Mouse (Mus musculus): ENCODE results near the gene Lmntd1.
A peak's percentile ranks its signal among the peaks of the same experiment; 100 is the strongest.
"Not testable (repeated sequence)": the region's sequence is repeated elsewhere in the genome, so short reads cannot be mapped to it uniquely, and the experiment has no call there.

The Lmntd1 gene

DNA sequence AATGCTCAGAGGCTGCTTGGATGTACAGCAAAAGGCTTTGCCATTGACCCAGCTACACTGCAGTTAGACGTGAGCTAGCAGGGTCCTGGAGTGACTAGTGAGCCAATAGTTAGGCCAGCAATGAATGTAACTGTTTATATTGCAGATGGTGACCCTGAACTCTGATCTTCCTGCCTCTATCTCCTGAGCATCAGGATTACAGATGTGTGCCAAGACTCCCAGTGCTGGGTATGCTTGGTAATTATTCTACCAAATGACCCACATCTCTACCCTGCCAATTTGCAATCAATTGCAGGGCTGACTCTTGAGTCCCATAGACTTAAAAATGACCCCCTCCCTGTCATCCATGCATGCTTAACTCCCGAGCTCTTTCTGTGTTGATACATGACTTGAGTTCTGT, 269.4 kb downstream of the Lmntd1 start:
- no peak for DNase-seq (ENCODE audit: low spot score in 2 of 2)

DNA sequence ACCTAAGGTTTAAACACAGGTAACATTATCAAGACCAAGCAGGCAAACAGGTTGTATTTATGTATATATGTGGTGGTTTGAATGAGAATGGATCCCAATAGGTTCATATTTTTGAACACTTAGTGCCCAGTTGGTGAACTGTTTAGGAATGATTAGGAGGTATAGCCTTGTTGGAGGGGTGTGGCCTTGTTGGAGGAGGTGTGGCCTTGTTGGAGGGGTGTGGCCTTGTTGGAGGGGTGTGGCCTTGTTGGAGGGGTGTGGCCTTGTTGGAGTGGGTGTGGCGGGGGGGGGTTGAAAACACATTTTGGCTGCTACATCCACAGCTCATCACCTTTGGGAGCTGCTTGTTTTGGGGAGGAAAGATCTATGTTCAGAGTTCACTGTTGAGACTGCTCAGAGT, 270.7 kb downstream of the Lmntd1 start:
- no peak for DNase-seq (ENCODE audit: low spot score in 2 of 2)

DNA sequence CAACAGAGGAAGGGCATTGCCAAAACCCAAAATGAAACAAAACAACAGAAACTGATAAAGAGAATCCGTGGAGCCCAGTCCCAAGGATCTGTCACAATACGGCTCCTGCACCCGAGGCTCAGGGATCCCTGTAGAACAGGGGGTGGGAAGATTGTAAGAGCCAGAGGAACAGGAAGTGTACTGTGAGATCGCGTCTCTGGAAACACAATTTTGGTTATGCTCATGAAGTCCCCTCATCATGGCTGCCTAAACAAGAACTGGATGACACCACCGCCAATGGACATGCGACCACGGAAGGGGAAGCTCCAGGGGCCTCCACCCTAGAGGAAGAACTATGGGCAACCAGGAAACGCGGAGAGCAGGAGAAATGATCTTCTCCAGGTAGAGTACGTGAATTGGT, 271.3 kb downstream of the Lmntd1 start:
- no peak for DNase-seq (ENCODE audit: low spot score in 2 of 2)

DNA sequence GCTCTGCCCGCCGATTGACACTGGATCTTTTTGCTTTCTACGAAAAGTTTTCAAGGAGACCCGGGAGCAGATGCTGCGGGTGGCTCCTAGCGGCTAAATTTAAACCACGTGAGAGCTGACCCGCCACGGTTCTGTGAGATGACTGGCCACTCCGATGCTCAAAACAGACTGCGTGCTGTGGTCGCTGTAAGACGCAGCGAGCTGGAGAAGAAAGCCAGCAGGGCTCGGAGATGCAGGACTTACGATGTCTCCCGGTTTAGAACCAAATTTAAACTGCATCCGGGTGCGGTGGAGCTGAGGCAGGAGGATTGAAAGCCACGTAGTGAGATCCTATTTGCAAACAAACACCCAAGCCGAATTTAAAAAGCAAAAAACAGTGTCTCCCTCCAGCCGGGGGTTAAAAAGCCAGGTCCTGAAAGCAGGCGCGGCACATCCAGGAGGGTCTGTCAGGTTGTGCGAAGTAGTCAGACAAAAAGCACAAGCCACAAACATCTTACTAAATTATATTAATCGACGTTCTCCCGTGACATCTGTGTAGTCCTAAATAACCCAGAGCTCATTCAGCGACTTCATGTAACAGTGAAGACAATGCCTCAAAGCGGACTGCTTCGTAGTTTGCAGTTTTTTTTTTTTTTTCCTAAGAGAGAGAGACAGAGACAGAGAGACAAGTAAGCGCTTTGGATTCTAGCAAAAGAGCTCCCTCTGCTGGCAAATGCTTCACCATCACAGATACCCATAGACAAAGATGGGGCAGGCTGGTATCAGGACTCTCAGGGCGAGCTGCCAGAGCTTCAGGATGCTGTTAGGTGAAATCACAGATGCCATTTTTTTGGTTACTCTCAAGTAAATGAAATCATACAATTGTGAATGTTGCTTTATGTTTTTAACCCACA, 272.6 kb downstream of the Lmntd1 start:
- peak; percentile 77 to 81 for DNase-seq (ENCODE audit: low spot score in 2 of 2)

DNA sequence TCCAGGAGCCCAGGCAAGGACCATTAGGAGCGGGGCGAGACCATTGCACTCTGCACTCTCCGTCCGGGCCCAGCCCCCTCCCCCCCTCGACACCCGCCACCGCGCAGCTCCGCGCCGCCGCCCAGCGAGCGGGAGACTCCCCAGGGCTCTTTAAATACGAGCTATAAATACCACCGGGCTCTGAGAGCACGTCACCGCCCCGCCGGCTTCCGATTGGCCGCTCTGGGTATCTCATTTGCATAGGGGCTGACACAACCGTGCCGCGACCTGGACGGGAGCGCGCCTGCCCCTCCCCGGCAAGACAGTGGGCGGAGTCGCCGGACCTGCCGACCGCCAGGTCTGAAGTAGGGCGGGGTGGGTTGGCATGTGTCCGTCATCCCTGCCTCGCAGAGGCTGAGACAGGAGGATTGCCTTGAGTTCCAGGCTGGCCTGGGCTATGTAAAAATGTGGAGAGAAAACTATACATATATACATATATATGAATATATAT, 273.4 kb downstream of the Lmntd1 start:
- peak; percentile 92 for DNase-seq (ENCODE audit: low spot score in 2 of 2)

DNA sequence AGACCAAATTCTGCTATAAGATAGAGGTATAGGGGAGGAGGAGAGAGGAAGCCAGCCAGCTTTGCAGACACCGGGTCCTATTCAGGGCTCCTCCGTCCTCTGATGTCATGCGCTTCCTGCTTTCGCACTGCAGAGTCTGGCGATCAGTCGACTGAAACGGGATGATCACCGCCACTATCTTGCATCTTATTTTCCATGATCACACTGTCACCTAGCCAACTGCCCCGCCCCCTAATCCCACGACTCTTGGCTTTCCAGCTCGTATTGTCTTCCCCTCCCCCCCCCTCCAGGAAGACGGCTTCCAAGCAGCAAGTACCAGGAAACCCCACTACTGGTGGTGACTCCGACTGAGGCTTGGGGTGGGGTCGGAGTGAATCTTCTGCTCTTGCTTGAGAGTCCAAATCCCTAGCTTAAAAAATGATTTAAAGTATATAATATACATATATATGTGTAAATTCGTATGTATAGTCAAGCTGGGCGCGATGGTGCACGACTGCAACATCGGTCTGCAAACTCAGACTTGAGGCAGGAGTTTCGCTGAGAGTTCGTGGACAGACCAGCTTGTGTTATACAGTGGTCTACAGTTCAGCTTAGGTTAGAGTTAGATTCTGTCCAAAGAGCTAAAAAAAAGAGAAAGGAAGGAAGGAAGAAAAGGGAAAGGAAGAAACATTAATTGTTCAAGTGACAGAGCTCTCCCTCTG, 274.0 kb downstream of the Lmntd1 start:
- peak; percentile 57 to 63 for DNase-seq (ENCODE audit: low spot score in 2 of 2)

DNA sequence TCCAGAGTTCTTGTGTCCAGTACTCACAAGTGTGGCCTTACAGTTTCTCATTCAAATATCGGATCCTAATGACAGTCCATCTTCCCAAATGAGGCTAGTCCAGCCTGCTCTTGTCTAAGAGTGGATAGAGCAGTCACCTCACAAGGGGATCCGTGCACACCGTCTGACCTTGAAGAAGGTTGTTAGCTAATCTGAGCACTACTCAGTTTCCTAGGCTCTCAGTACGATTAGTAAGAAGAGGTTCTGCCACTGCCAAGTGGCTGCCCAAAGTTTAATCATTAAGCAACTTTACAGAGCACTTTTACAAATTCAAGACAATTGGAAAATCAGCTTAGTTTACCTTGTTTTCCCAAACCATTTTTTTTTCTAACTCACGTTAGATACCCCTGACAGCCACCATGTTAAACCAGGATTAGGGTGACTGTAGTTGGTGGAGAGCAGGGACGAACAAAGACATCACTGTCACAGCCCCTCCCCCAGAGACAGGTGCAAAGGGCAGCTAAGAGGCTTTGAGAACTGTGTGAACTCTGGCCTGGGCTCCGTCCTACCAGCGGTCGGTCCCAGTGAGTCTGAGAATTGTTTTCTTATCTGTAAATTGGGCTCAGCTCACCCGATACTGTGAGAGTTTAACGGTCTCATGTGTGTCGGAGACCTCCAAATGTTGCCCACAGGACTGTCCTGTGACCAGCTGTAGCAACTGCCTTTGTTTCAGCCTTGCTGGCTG, 275.4 kb downstream of the Lmntd1 start:
- no peak for DNase-seq (ENCODE audit: low spot score in 2 of 2)

DNA sequence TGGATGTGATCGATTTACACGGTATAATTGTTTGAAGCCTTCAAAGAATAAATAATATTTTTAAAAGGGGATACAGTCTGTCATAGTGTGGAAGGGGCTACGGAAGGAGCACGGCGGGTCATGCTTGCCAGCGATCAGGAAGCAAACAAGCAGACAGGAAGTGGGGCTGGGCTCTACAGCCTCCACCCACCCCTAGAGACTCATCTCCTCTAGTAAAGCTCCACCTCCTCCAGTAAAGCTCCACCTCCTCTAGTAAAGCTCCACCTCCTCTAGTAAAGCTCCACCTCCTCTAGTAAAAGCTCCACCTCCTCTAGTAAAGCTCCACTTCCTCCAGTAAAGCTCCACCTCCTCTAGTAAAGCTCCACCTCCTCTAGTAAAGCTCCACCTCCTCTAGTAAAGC, 276.6 kb downstream of the Lmntd1 start:
- not testable (repeated sequence) for DNase-seq (ENCODE audit: low spot score in 2 of 2)

DNA sequence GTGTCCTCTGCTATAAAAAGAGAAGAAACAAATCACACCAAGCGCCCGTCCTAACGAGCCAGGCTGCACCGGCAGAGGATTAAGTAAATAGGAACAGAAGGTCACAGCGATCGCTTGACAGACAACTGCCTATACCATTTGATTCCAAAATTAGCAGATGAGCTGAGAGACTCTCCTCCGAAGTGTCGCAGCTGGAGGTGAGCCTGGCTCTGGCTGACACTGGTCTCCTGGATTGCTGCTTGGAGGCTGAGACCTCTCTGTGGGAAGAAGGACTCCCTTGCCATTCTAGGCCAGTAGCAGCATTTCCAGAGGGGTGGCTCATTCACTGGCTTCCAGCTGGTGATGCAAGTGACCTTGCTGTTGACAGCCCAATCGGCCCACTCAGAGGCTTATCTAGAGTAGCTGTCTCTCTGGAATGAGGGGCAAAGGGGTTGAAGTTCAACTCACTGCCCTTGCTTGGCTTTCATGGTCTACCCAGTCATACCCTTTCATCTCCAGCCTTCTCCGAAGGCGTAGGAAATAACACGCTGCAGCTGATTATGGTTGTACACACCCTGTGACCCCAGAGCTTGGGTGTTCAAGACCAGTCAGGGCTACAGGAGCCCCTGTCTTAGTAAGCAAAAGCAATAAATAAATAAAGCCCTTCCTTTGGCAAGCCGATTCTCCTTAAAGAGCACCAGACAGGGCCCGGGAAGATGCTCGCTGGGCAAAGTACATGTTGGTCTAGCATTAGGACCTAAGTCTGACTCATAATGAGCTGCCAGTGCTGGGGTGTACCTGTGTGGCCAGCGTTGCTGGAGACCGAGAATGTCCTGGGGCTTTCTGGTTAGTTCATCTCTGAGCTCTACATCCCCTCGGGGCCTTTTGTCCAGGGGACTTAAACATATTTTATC, 278.0 kb downstream of the Lmntd1 start:
- DNase-seq (ENCODE audit: low spot score in 2 of 2) = no peak

DNA sequence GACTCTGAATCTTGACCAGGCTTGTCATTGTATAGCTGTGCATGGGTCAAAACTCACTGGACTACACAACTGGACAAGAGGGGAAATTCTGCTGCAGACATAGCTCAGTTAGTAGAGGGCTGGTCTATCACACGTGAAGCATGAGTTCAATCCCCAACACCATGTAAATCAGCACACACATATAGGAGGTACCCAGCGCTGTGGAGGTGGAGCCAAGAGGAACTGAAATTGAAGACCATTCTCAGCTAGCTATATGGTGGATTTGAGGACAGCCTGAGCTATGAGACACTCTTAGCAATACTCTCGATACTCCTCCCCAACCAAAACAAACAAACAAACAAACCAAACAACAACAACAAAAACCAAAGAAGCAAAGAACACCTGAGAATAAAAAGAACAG, 279.9 kb downstream of the Lmntd1 start:
- DNase-seq (ENCODE audit: low spot score in 2 of 2) = no peak

DNA sequence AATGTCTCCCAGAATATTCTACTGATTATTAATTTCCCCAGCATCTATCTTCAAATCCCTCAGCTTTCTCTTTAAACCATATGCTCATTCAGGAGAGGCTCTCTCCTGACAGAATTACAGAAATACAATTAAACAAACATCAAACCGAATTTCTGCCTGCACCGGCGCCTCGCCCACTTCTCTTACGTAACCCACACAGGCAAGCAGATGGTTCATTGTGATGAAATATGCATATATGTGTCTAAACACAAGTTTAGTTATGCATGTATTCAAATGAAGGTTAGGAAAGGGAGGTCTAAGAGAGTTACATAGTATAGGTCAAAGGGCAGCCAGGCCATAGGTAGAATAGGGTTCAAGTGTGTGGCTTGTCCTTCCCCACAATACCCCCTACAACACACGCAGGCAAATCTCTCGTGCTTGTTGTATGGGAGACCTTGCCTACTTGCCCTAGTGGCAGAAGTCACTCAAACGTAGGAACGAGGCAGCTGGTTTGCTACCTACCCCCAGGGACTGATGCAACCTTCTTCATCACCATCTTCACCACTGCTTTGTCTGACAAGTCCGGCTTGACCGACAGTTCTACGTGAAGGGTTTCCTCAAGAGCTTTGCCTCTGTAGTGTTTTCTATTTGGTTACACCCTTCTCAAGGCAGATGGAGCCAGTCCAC, 287.8 kb downstream of the Lmntd1 start:
- peak in 1 of 2 experiments; percentile 35 for DNase-seq (ENCODE audit: low spot score in 2 of 2)

DNA sequence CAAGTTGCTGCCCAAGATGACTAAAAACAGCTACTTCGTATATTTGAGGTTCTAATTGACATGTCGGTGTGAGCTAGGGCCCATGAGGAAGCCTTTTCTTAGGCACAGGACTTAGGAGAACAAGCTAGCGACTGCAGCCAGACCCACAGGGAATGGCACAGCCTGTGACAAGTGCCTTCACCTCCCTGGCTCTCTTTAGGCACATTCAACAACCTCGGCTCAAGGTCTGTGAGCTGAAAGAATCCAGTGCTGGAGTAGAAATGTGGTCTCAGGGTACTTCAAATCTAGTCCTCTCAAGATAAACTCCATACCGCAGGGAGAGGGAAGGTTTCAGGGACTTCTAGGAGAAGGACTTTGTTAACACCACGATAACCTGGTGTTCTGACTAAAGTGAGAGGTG, 289.0 kb downstream of the Lmntd1 start:
- no peak for DNase-seq (ENCODE audit: low spot score in 2 of 2)

DNA sequence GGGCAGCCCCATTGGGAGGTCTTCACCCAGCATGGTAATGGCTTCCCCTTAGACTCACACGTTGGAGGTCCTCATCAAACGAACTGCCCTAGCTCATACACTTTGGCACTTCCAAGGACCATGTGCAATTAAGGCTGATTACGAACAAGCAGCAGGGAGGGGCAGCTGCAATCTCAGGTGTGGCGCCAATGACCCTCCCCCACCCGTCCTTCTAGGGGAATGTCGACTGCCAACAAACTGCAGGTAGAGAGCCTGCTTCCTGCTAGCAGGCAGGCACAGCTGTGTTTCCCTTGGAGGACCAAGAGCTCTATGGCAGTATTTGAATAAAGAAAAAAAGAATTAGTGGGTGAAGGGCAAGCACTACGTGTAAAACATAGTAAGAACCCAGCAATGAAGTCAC, 289.6 kb downstream of the Lmntd1 start:
- no peak for DNase-seq (ENCODE audit: low spot score in 2 of 2)

DNA sequence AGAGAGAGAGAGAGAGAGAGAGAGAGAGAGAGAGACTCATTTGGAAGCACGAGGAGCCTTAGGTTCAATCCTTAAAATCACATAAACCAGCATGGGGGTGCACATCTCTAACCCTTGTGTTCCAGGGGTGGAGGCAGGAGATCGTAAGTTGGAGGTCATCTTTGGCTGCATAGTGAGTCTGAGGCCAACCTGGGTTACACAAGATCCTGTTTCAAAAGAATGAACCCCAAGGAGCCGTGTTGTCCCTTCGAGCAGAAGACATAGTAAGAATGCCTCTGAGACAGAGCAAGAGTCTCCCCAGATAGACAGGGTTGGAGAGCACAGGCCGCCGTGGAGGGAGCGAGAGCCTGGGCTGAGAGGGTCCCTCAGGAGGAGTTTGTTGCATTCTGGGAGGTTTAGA, 291.9 kb downstream of the Lmntd1 start:
- no peak for DNase-seq (ENCODE audit: low spot score in 2 of 2)

DNA sequence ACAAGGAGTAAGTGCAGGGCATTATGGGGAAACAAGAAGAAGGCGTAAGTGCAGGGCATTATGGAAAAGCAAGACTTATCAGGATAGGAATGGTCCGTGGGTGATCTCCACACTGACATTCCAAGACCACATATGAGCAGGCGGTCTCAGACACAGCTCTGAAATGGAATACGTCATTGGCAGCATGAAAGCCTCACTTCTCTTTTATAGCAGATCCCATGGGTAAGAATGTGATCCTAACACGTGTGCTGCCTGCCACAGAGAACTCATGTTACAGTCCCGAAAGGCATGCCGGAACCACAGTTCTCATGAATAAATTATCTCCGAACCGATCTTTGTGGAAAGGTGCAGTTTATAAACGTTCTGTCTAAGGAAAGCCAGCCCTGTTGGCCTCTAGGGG, 294.0 kb downstream of the Lmntd1 start:
- DNase-seq (ENCODE audit: low spot score in 2 of 2) = no peak

Data from frontal cortex, postnatal 10 days (tissue).